Mouse (Mus musculus): ENCODE results near the gene Bin2.

DNA sequence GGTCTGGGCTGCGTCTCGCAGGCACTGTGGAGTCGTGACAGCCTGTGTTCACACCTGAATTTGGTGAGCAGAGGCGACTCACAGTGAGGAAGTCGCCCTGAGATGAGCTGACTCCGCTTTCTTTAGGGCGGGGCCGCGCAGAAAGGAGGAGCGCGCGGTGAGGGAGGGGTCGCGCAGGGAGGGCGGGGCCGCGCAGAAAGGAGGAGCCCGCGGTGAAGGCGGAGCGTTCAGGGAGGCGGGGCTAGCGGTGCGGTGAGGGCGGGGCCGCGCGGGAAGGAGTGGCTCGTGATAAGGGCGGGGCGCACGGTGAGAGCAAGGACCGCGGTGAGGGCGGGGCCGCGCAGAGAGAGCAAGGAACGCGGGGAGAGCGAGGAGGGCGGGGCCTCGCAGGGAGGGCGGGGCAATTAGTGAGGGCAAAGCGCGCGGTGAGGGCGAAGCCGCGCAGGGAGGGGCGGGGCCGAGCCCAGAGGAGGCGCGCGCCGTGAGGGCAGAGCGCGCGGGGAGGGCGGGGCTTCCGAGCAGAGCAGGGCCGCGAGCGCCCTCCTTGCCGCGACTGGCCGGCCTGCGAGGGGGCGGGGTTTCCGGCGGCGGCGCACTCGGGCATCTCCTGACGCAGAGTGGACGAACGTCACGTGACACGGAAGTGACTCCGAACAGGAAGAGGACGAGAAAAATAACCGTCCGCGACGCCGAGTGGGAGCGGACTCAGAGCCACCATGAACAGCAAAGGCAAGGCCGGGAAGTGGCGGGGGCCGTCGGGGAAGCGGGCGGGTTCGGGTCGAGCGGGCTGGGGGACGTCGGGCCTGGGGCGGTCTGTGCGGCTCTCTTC lies 54.1 kb downstream of the Bin2 start, which contains the start of gene Dazap2:
- TF ChIP-seq CTCF (IDR thresholded peaks at IDR 0.05; ENCODE audit: low read depth) = no peak
- no peak; the same call in 1 of the 2 replicates for TF ChIP-seq EP300 (IDR thresholded peaks at IDR 0.05; ENCODE audit: low read depth)
